Mouse (Mus musculus) MEL (cell line): ENCODE results near the gene Clcn3. TPM values are rescaled to one million over a fixed set of nuclear protein-coding genes. Genes with fewer than 3 reads are reported as not detected.

ENCODE experiments used
- DNase-seq: peaks from one replicate; pipeline ENCODE4 v3.0.0; 2011; ENCODE audit warnings: low read depth, low spot score
- H3K27ac ChIP-seq: 2 replicates; pipeline ENCODE4 v1.5.1; 2012; ENCODE audit warnings: low read depth, mild to moderate bottlenecking, control low read depth, low read length, moderate library complexity; ENCODE audit not compliant: control insufficient read depth
- H3K27me3 ChIP-seq, 2 experiments: fragments of 150-350 bp in 1 of 2; sonication (generic) in 1 of 2; 2 replicates each; pipeline ENCODE4 v1.6.1; 2012; ENCODE audit warnings: low read length in 2 of 2, mild to moderate bottlenecking in 2 of 2, improper control_type of control experiment in 1 of 2, moderate library complexity in 1 of 2; ENCODE audit not compliant: insufficient read depth in 2 of 2, control insufficient read depth in 1 of 2
- H3K36me3 ChIP-seq, 2 experiments: 2 replicates each; pipeline ENCODE4 v1.6.1; 2012 to 2014; ENCODE audit warnings: low read length in 2 of 2, improper control_type of control experiment in 1 of 2, inconsistent platforms in 1 of 2, mild to moderate bottlenecking in 1 of 2; ENCODE audit not compliant: insufficient read depth in 2 of 2, control insufficient read depth in 1 of 2
- H3K4me1 ChIP-seq, 2 experiments: fragments of 150-350 bp in 1 of 2; sonication (generic) in 1 of 2; 2 replicates each; pipeline ENCODE4 v1.6.1; 2012; ENCODE audit warnings: low read length in 2 of 2, improper control_type of control experiment in 1 of 2, mild to moderate bottlenecking in 1 of 2; ENCODE audit not compliant: insufficient read depth in 2 of 2, control insufficient read depth in 1 of 2
- H3K4me3 ChIP-seq, 2 experiments: fragments of 150-350 bp in 1 of 2; sonication (generic) in 1 of 2; 2 replicates each; pipeline ENCODE4 v1.5.1; 2012; ENCODE audit warnings: low read depth in 2 of 2, low read length in 2 of 2, mild to moderate bottlenecking in 2 of 2, moderate library complexity in 2 of 2, control low read depth in 1 of 2, improper control_type of control experiment in 1 of 2; ENCODE audit not compliant: control insufficient read depth in 1 of 2, insufficient read depth in 1 of 2
- H3K79me2 ChIP-seq: 2 replicates; pipeline ENCODE4 v1.6.1; 2012; ENCODE audit warnings: mild to moderate bottlenecking, low read length, moderate library complexity; ENCODE audit not compliant: control insufficient read depth, poor library complexity, insufficient read depth
- H3K9ac ChIP-seq: 2 replicates; pipeline ENCODE4 v1.6.1; 2012; ENCODE audit warnings: low read depth, mild to moderate bottlenecking, control low read depth, low read length, moderate library complexity; ENCODE audit not compliant: control insufficient read depth, poor library complexity, severe bottlenecking
- H3K9me3 ChIP-seq: fragments of 150-350 bp; sonication (generic); replicated peaks from 2 replicates; pipeline ENCODE4 v1.6.1; 2012; ENCODE audit warnings: mild to moderate bottlenecking, low read length, improper control_type of control experiment, moderate library complexity; ENCODE audit not compliant: insufficient read depth
- CHD1 ChIP-seq: IDR thresholded peaks from 2 replicates; pipeline ENCODE4 v1.6.1; 2012; ENCODE audit warnings: low read depth, mild to moderate bottlenecking, inconsistent platforms, low read length, improper control_type of control experiment
- E2F4 ChIP-seq: IDR thresholded peaks from 2 replicates; pipeline ENCODE4 v1.6.1; 2011; ENCODE audit warnings: low read depth, low read length, improper control_type of control experiment, borderline replicate concordance
- ELF1 ChIP-seq: IDR thresholded peaks from 2 replicates; pipeline ENCODE4 v1.6.1; 2014; ENCODE audit warnings: low read depth, mild to moderate bottlenecking, inconsistent platforms, low read length, improper control_type of control experiment, moderate library complexity
- EP300 ChIP-seq, 2 experiments: IDR thresholded peaks; 2 replicates each; pipeline ENCODE4 v1.6.1; 2011; ENCODE audit warnings: improper control_type of control experiment in 2 of 2, low read length in 2 of 2, low read depth in 1 of 2, mild to moderate bottlenecking in 1 of 2
- ETS1 ChIP-seq: IDR thresholded peaks from 2 replicates; pipeline ENCODE4 v1.6.1; 2012; ENCODE audit warnings: low read depth, mild to moderate bottlenecking, inconsistent platforms, low read length, improper control_type of control experiment, moderate library complexity
- GABPA ChIP-seq: IDR thresholded peaks from 2 replicates; pipeline ENCODE4 v1.6.1; 2012; ENCODE audit warnings: low read depth, mild to moderate bottlenecking, inconsistent platforms, low read length, improper control_type of control experiment, moderate library complexity
- GATA1 ChIP-seq: IDR thresholded peaks from 2 replicates; pipeline ENCODE4 v1.6.1; 2011; ENCODE audit warnings: low read depth, low read length, improper control_type of control experiment
- KAT2A ChIP-seq: conservative IDR thresholded peaks from 2 replicates; pipeline ENCODE4 v1.6.1; 2012; ENCODE audit warnings: low read depth, low read length, improper control_type of control experiment, inconsistent platforms
- MXI1 ChIP-seq: IDR thresholded peaks from 2 replicates; pipeline ENCODE4 v1.6.1; 2011; ENCODE audit warnings: mild to moderate bottlenecking, low read depth, low read length, improper control_type of control experiment
- MYB ChIP-seq: IDR thresholded peaks from 2 replicates; pipeline ENCODE4 v1.6.1; 2011; ENCODE audit warnings: mild to moderate bottlenecking, low read depth, low read length, improper control_type of control experiment
- MYC ChIP-seq: IDR thresholded peaks from 2 replicates; pipeline ENCODE4 v1.6.1; 2011; ENCODE audit warnings: low read depth, mild to moderate bottlenecking, low read length, improper control_type of control experiment, moderate library complexity
- POLR2A ChIP-seq, 2 experiments: IDR thresholded peaks; 2 replicates each; pipeline ENCODE4 v1.6.1; 2011 to 2012; ENCODE audit warnings: low read length in 2 of 2, mild to moderate bottlenecking in 2 of 2, control low read depth in 1 of 2, improper control_type of control experiment in 1 of 2, low read depth in 1 of 2, moderate library complexity in 1 of 2; ENCODE audit not compliant: control insufficient read depth in 1 of 2, insufficient read depth in 1 of 2, poor library complexity in 1 of 2
- RAD21 ChIP-seq: IDR thresholded peaks from 2 replicates; pipeline ENCODE4 v1.6.1; 2011; ENCODE audit warnings: mild to moderate bottlenecking, low read depth, low read length, improper control_type of control experiment
- RCOR1 ChIP-seq: IDR thresholded peaks from 2 replicates; pipeline ENCODE4 v1.6.1; 2012; ENCODE audit warnings: low read depth, mild to moderate bottlenecking, inconsistent platforms, low read length, improper control_type of control experiment
- TAL1 ChIP-seq: IDR thresholded peaks from 2 replicates; pipeline ENCODE4 v1.6.1; 2012; ENCODE audit warnings: mild to moderate bottlenecking, inconsistent platforms, low read length, moderate library complexity, mixed read lengths
- TCF12 ChIP-seq: IDR thresholded peaks from 2 replicates; pipeline ENCODE4 v1.6.1; 2014; ENCODE audit warnings: low read depth, mild to moderate bottlenecking, inconsistent platforms, low read length, improper control_type of control experiment, moderate library complexity
- USF1 ChIP-seq: IDR thresholded peaks from 2 replicates; pipeline ENCODE4 v1.6.1; 2014; ENCODE audit warnings: low read depth, mild to moderate bottlenecking, inconsistent platforms, low read length, improper control_type of control experiment, moderate library complexity
- ZC3H11A ChIP-seq: IDR thresholded peaks from 2 replicates; pipeline ENCODE4 v1.6.1; 2012; ENCODE audit warnings: low read depth, mild to moderate bottlenecking, inconsistent platforms, low read length, improper control_type of control experiment
- ZMIZ1 ChIP-seq: IDR thresholded peaks from 2 replicates; pipeline ENCODE4 v1.6.1; 2012; ENCODE audit warnings: low read depth, mild to moderate bottlenecking, inconsistent platforms, low read length, improper control_type of control experiment, moderate library complexity
- ZNF384 ChIP-seq: IDR thresholded peaks from 2 replicates; pipeline ENCODE4 v1.6.1; 2012; ENCODE audit warnings: low read depth, mild to moderate bottlenecking, inconsistent platforms, low read length, improper control_type of control experiment
- polyA plus RNA-seq, 2 experiments: library from polyadenylated mRNA; stranded (reverse) in 1 of 2; unstranded in 1 of 2; fragments of >175 nt in 1 of 2; fragments of >200 nt in 1 of 2; gene quantifications; 2 replicates each; pipeline versions ENCODE4 v1.2.1 to v1.2.4; 2012; ENCODE audit warnings: low replicate concordance in 2 of 2, low read depth in 1 of 2; ENCODE audit not compliant: insufficient read length in 2 of 2, insufficient read depth in 1 of 2, missing spikeins in 1 of 2
- total RNA-seq: library from RNA; depleted of rRNA; stranded (reverse); fragments of 300-350 nt; gene quantifications from 2 replicates; pipeline ENCODE4 v1.2.3, GENCODE M21; 2012

The Clcn3 gene
- total and polyA plus RNA-seq, 3 experiments = 28.8 to 65.6 (median 33.0) TPM

GRCm38 (mm10) chr8:60869761-60870160 is 113.3 kb downstream of the Clcn3 start:
- peaks cover 7 to 9% of the 10 kb centered on the region in 2 experiments; a peak in 3 of 4 replicates for H3K4me1 ChIP-seq
- no peak overlapping the region for H3K27ac ChIP-seq
- H3K9ac ChIP-seq = no peak overlapping the region
- H3K4me3 ChIP-seq = no peak overlapping the region
- H3K27me3 ChIP-seq = peaks cover 0 to 2% of the 10 kb centered on the region in 2 experiments; a peak in 2 of 4 replicates
- TF ChIP-seq MYB = no peak
- TF ChIP-seq, all 39 proteins: peak for 0
- H3K9me3 ChIP-seq = no peaks in the 10 kb centered on the region
- no peaks in the 10 kb centered on the region for H3K79me2 ChIP-seq
- no peak for DNase-seq
- H3K36me3 ChIP-seq = peaks cover 0 to 6% of the 10 kb centered on the region in 2 experiments; a peak in 2 of 4 replicates

- Histone ChIP-seq H3K27ac (no peak overlapping the region), H3K9ac (no peak overlapping the region), H3K9me3 (no peaks in the 10 kb centered on the region), H3K27me3 (no peaks in the 10 kb centered on the region; a peak in 2 of 4 replicates), H3K36me3 (peaks cover 0 to 6% of the 10 kb centered on the region in 2 experiments; a peak in 2 of 4 replicates), H3K4me1 (peaks cover 7 to 9% of the 10 kb centered on the region in 2 experiments; a peak in 3 of 4 replicates), H3K4me3 (0 out of 4 replicates have a peak overlapping the region, but pooled peaks of 1 of the 2 experiments have one; percentile 21), H3K79me2 (no peaks in the 10 kb centered on the region)
- no peak for DNase-seq
- TF ChIP-seq ZC3H11A (no peak), E2F4 (no peak), MXI1 (no peak), MYB (no peak), ELF1 (no peak), USF1 (no peak), CHD1 (no peak), TCF12 (no peak), RCOR1 (no peak), ZNF384 (no peak), GABPA (no peak), EP300 (IDR thresholded peaks at IDR 0.05; ENCODE audit: low read depth in 1 of 2, low read length in 2 of 2) (no peak), KAT2A (no peak), ETS1 (no peak), POLR2A (IDR thresholded peaks at IDR 0.05; ENCODE audit: control insufficient read depth in 1 of 2, insufficient read depth in 1 of 2, low read depth in 1 of 2, low read length in 2 of 2, poor library complexity in 1 of 2) (no peak), GATA1 (no peak), TAL1 (no peak), RAD21 (no peak), MYC (no peak), ZMIZ1 (no peak)
Measured at GRCm38 (mm10) chr8:60868236-60868965, 114.7 kb downstream of the Clcn3 start.
